Mouse (Mus musculus): ENCODE measurements around the gene Cnnm1.

The Cnnm1 gene

GRCm38 (mm10) chr19:43546337-43547117 lies 106.3 kb downstream of the Cnnm1 start:
- DNase-seq = no peak
